Mouse (Mus musculus): ENCODE measurements at regions not wholly inside any gene's neighbourhood (a gene's known extent, or its start where the extent isn't known, plus 50 kb on each side); places are given as distances from the start of the nearest gene placed in this dataset.
A peak's percentile ranks its signal among the peaks of the same experiment; 100 is the strongest.

DNA sequence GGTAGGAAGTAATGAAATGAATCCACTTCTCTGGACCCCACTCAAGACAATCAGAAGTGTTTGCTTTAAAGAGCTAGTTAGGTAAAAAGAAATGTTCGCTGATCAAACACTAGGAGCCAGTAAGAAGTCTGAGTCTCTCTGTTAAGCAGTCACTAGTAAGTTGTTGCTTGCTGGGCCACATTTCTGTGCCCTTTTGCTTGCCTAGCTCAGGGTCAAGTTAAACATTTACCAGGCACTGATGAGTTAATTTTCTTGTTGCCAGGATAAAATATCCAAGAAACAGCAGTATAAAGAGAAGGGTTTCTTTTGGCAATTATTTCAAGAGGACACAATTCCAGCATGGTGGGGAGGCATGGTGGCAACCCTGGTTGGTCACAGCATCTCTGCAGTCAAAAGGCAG, 127.7 kb downstream of the Gm12689 start:
- no peaks in the 10 kb centered on the region for H3K9me3 ChIP-seq (ENCODE audit: low read length)
- TF ChIP-seq CTCF (IDR thresholded peaks at IDR 0.05; ENCODE audit: low read depth), result no peak
- H3K4me2 ChIP-seq (ENCODE audit: low read depth, low read length), result no peak overlapping the region
- no peaks in the 10 kb centered on the region for H3K27me3 ChIP-seq (ENCODE audit: insufficient read depth, low read length)
- H3K27ac ChIP-seq, result no peak overlapping the region
- no peaks in the 10 kb centered on the region for H3K36me3 ChIP-seq (ENCODE audit: insufficient read depth, low read length)
- H3K4me3 ChIP-seq (ENCODE audit: low read length), result no peak overlapping the region
- no peaks in the 10 kb centered on the region for H3K4me1 ChIP-seq (ENCODE audit: insufficient read depth, low read length)
- ATAC-seq (no peak), DNase-seq (ENCODE audit: low spot score) (no peak)
- 90% methylated on average over 1 of the region's 1 CpGs for WGBS
- no peak overlapping the region for H3K9ac ChIP-seq (replicated peaks; ENCODE audit: low read length)

DNA sequence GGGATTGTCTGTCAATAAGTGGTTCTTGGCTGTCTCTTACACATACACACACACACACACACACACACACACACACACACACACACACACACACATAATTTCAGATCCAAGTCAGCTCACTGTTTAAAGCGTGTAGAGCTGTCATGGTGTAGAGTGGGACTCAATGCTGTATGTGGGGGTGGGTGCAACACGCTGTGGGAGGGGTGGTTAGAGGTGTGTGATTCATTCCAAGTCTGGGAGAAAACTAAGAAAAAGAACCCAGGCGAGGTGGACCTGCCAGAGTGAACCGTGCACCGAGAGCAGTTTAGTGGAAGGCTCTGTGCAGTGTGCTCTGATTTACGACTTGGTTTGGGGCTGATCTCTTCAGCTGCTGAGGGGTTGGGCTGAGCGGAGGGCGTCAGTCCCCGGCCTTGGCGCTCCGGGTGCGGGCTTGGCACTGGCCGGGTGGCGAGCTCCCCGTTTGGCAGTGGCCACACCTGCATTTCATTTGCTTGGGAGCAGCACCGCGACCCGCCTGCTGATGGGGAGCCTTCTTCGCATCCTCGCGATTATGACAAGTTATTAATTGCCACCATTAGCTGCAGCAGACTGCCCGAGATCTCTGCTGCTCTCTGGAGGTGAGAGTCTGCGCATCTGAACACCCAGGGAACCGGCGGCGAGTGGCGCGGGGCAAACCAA, 149.5 kb downstream of the Gm12689 start:
- WGBS, result 43% methylated on average over 28 of the region's 28 CpGs
- Histone ChIP-seq H3K4me1 (ENCODE audit: insufficient read depth, low read length) (no peaks in the 10 kb centered on the region), H3K9me3 (ENCODE audit: low read length) (no peaks in the 10 kb centered on the region), H3K36me3 (ENCODE audit: insufficient read depth, low read length) (no peaks in the 10 kb centered on the region), H3K4me2 (ENCODE audit: low read depth, low read length) (peak overlapping the region; percentile 51), H3K4me3 (ENCODE audit: low read length) (peak overlapping the region; percentile 31), H3K27me3 (ENCODE audit: insufficient read depth, low read length) (no peaks in the 10 kb centered on the region), H3K9ac (replicated peaks; ENCODE audit: low read length) (peak overlapping the region; percentile 30; the same call in 1 of the 2 replicates), H3K27ac (no peak overlapping the region)
- DNase-seq (ENCODE audit: low spot score), result peak; percentile 15
- peak; percentile 54 for TF ChIP-seq CTCF (IDR thresholded peaks at IDR 0.05; ENCODE audit: low read depth)
- ATAC-seq, result peak; percentile 69; the same call in 1 of the 2 replicates

DNA sequence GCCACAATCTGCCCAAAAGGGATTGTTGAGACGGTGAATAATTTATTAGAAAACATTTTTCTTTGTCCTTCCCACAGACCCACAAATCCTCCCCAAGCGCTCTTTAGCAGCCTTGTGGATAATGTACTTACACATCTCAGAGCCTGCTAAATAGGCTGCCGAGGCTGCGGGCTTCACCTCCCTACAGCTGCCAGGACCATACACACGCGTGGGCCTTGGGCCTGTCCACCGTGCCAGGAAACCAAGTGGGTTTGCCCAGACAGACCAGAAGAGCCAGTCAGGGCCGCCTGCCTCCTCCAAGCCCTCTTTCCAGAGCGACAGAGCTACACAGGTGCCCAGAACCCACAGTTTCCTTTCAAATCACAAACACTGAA, 150.0 kb downstream of the Gm12689 start:
- H3K4me3 ChIP-seq (ENCODE audit: low read length), result peak overlapping the region; percentile 31
- H3K4me1 ChIP-seq (ENCODE audit: insufficient read depth, low read length), result no peaks in the 10 kb centered on the region
- DNase-seq (ENCODE audit: low spot score), result peak; percentile 44
- H3K27ac ChIP-seq, result no peak overlapping the region
- H3K4me2 ChIP-seq (ENCODE audit: low read depth, low read length), result peak overlapping the region; percentile 51
- WGBS, result 54% methylated on average over 9 of the region's 9 CpGs
- peak; percentile 47; the same call in 1 of the 2 replicates for ATAC-seq
- no peaks in the 10 kb centered on the region for H3K9me3 ChIP-seq (ENCODE audit: low read length)
- H3K9ac ChIP-seq (replicated peaks; ENCODE audit: low read length), result 0 out of 2 replicates have a peak overlapping the region, but pooled peaks have one; percentile 30
- no peaks in the 10 kb centered on the region for H3K27me3 ChIP-seq (ENCODE audit: insufficient read depth, low read length)
- H3K36me3 ChIP-seq (ENCODE audit: insufficient read depth, low read length), result no peaks in the 10 kb centered on the region
- TF ChIP-seq CTCF (IDR thresholded peaks at IDR 0.05; ENCODE audit: low read depth), result no peak

DNA sequence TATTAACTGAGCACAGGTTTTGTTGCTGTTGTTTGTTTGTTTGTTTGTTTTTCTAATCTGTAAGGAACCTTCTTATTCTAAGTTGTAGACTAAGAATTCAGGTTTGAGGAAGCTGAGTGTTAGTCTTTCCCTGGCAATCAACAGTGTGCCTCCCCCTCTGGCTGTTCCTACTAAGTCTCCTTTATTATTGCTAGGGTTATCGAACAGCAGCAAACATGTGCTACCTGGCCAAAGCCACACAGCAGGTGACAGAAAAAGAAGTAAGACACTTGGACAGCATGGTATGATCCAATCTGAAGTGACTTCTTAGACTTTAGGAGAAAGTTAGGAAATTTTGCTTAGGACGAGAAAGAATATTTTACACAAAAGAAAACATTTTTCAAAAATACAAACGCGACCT, 163.3 kb downstream of the Gm12689 start:
- WGBS, result 44% methylated on average over 4 of the region's 4 CpGs
- H3K4me2 ChIP-seq (ENCODE audit: low read depth, low read length), result peak overlapping the region; percentile 45
- H3K27ac ChIP-seq, result no peak overlapping the region
- H3K9me3 ChIP-seq (ENCODE audit: low read length), result no peaks in the 10 kb centered on the region
- 0 out of 2 replicates have a peak, but pooled peaks cover 4% of the 10 kb centered on the region for H3K27me3 ChIP-seq (ENCODE audit: insufficient read depth, low read length)
- no peak for DNase-seq (ENCODE audit: low spot score)
- no peak overlapping the region for H3K9ac ChIP-seq (replicated peaks; ENCODE audit: low read length)
- ATAC-seq, result 0 out of 2 replicates have a peak, but pooled peaks have one; percentile 13
- H3K4me3 ChIP-seq (ENCODE audit: low read length), result no peak overlapping the region
- H3K36me3 ChIP-seq (ENCODE audit: insufficient read depth, low read length), result no peaks in the 10 kb centered on the region
- no peaks in the 10 kb centered on the region; the same call in 1 of the 2 replicates for H3K4me1 ChIP-seq (ENCODE audit: insufficient read depth, low read length)
- TF ChIP-seq CTCF (IDR thresholded peaks at IDR 0.05; ENCODE audit: low read depth), result no peak

DNA sequence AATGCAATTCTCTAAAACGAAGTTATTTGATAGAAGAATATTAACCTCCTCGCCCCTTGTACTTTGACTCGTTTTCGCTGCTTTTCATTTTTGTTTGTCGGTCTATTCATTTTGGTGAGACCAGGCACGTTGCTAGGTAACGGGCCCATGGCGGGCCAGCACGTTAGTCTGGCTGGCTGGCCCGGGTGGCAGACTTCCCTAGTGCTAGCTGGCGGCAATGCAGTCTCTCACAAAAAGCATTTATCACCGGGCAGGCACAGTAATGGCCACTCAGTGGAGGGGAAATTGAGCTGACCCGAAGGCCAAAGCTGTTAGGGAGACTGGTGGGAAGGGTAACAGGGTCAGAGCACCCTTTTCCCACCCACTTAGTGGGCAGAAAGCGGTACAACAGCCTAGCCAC, 163.7 kb downstream of the Gm12689 start:
- no peaks in the 10 kb centered on the region for H3K36me3 ChIP-seq (ENCODE audit: insufficient read depth, low read length)
- WGBS, result 4% methylated on average over 14 of the region's 14 CpGs
- no peaks in the 10 kb centered on the region for H3K9me3 ChIP-seq (ENCODE audit: low read length)
- H3K27ac ChIP-seq, result no peak overlapping the region
- no peak overlapping the region for H3K9ac ChIP-seq (replicated peaks; ENCODE audit: low read length)
- peak; percentile 97 for ATAC-seq
- H3K4me1 ChIP-seq (ENCODE audit: insufficient read depth, low read length), result no peaks in the 10 kb centered on the region; the same call in 1 of the 2 replicates
- no peak overlapping the region for H3K4me3 ChIP-seq (ENCODE audit: low read length)
- H3K27me3 ChIP-seq (ENCODE audit: insufficient read depth, low read length), result 0 out of 2 replicates have a peak, but pooled peaks cover 4% of the 10 kb centered on the region
- peak; percentile 62 for TF ChIP-seq CTCF (IDR thresholded peaks at IDR 0.05; ENCODE audit: low read depth)
- peak; percentile 93 for DNase-seq (ENCODE audit: low spot score)
- H3K4me2 ChIP-seq (ENCODE audit: low read depth, low read length), result peak overlapping the region; percentile 45

DNA sequence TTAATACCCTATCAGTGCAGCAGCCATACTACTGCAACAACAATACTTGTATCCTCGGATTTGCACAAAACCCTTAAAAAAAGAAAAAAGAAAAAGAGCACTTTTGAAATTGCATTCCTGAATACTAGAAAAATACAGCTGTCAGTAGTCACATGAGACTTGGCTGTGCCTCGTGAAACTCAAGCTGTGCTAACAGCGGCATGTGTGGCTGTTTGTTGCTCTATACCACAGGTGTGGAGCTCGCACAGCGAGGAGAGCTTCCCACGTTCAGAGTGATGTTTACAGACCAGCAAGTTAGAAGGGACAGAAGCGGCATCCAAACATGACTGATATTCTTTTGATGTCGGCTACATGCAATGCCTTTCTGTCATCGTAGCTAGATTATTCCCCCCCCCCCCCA, 169.8 kb downstream of the Gm12689 start:
- Histone ChIP-seq H3K4me1 (ENCODE audit: insufficient read depth, low read length) (no peaks in the 10 kb centered on the region), H3K36me3 (ENCODE audit: insufficient read depth, low read length) (no peaks in the 10 kb centered on the region), H3K27me3 (ENCODE audit: insufficient read depth, low read length) (0 out of 2 replicates have a peak, but pooled peaks cover 4% of the 10 kb centered on the region), H3K4me2 (ENCODE audit: low read depth, low read length) (no peak overlapping the region), H3K4me3 (ENCODE audit: low read length) (no peak overlapping the region), H3K27ac (no peak overlapping the region), H3K9me3 (ENCODE audit: low read length) (no peaks in the 10 kb centered on the region), H3K9ac (replicated peaks; ENCODE audit: low read length) (no peak overlapping the region)
- peak; percentile 15 for DNase-seq (ENCODE audit: low spot score)
- WGBS, result 63% methylated on average over 9 of the region's 9 CpGs
- no peak for TF ChIP-seq CTCF (IDR thresholded peaks at IDR 0.05; ENCODE audit: low read depth)
- ATAC-seq, result no peak

DNA sequence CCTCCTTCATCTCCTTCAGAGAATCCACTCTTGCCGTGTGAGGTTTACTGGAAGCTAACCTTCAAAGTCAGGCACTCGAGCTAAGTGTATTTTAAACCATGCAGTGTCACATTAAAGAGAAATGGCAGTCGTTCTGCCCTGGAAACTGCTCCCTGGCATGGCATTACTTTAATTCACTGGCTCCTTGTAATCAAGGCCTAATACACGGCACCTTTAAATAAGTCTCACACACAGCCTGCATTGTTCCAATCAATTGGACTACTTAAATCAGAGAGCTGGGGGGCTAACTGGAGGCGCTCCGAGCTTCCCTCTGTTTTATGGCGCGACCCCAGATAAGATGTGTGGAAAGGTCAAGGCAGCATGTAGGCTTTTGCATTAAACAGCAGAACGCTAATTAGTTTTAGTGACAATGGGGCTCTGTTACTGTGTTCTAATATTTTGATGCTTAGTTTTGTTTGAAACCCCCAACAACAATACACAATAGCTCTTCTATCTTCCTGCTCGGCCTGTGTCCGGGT, 180.1 kb downstream of the Gm12689 start:
- no peaks in the 10 kb centered on the region for H3K27me3 ChIP-seq (ENCODE audit: insufficient read depth, low read length)
- no peaks in the 10 kb centered on the region for H3K4me1 ChIP-seq (ENCODE audit: insufficient read depth, low read length)
- H3K4me3 ChIP-seq (ENCODE audit: low read length), result no peak overlapping the region
- H3K9me3 ChIP-seq (ENCODE audit: low read length), result no peaks in the 10 kb centered on the region
- WGBS, result 23% methylated on average over 11 of the region's 11 CpGs
- H3K9ac ChIP-seq (replicated peaks; ENCODE audit: low read length), result no peak overlapping the region
- no peak overlapping the region for H3K4me2 ChIP-seq (ENCODE audit: low read depth, low read length)
- H3K27ac ChIP-seq, result no peak overlapping the region
- no peak for ATAC-seq
- no peak for TF ChIP-seq CTCF (IDR thresholded peaks at IDR 0.05; ENCODE audit: low read depth)
- DNase-seq (ENCODE audit: low spot score), result no peak
- no peaks in the 10 kb centered on the region for H3K36me3 ChIP-seq (ENCODE audit: insufficient read depth, low read length)

All from hindbrain, postnatal 0 days (tissue).